Mouse (Mus musculus): ENCODE results near the gene Ankrd24. TPM values are rescaled to one million over a fixed set of nuclear protein-coding genes. Genes with fewer than 3 reads are reported as not detected.
"Not testable (repeated sequence)": the region's sequence is repeated elsewhere in the genome, so short reads cannot be mapped to it uniquely, and the experiment has no call there.

The Ankrd24 gene
- polyA plus RNA-seq, 3 experiments from 2014 or later: 0.72 to 1.3 (median 0.90) TPM

GRCm38 (mm10) chr10:81645391-81645790 lies 17.1 kb downstream of the Ankrd24 start:
- no peak for ATAC-seq

- ATAC-seq: no peak
Measured at GRCm38 (mm10) chr10:81646015-81646555, 17.7 kb downstream of the Ankrd24 start.

GRCm38 (mm10) chr10:81648803-81649775 lies 20.7 kb downstream of the Ankrd24 start, which contains the start of gene Gm10778:
Gene Gm10778 (plus strand): TSS chr10:81649059.
- peak; percentile 97 for ATAC-seq

GRCm38 (mm10) chr10:81655178-81655577 lies 26.8 kb downstream of the Ankrd24 start:
- ATAC-seq: no peak

- no peak for ATAC-seq
Measured at GRCm38 (mm10) chr10:81656174-81656573, 27.8 kb downstream of the Ankrd24 start.

- not testable (repeated sequence) for ATAC-seq
Measured at GRCm38 (mm10) chr10:81687114-81687513, 58.8 kb downstream of the Ankrd24 start.

Other genes starting within 250 kb of the Ankrd24 start
- gene Dohh, start 244.1 kb upstream of the Ankrd24 start, polyA plus RNA-seq (2017; shearing (Covaris generic)): 10 to 100 TPM in 2 of 3 experiments, 1 to 10 TPM in 1; 9.2 to 17.9 (median 10.9) TPM
- gene Gm48551, start 244.1 kb upstream of the Ankrd24 start, polyA plus RNA-seq (2017; shearing (Covaris generic)): 1 to 10 TPM in 2 of 3 experiments, under 1 TPM in 1; 0.60 to 1.9 (median 1.1) TPM
- gene Gm48552, start 239.5 kb upstream of the Ankrd24 start, polyA plus RNA-seq (2017; shearing (Covaris generic)): 1 to 10 TPM in 1 of 3 experiments, not detected in 2; 3.1 TPM
- gene Smim24, start 235.5 kb upstream of the Ankrd24 start, polyA plus RNA-seq (2017; shearing (Covaris generic)): 10 to 100 TPM in 1 of 3 experiments, 1 to 10 TPM in 2; 4.4 to 10.7 (median 9.8) TPM
- 10 to 100 TPM; 13.8 to 17.2 (median 15.0) TPM for gene Nfic, start 172.9 kb upstream of the Ankrd24 start, polyA plus RNA-seq (2017; shearing (Covaris generic))
- 1 to 10 TPM; 1.1 to 1.4 (median 1.2) TPM for gene Celf5, start 145.8 kb upstream of the Ankrd24 start, polyA plus RNA-seq (2017; shearing (Covaris generic))
- 10 to 100 TPM; 34.3 to 41.1 (median 36.9) TPM for gene Ncln, start 132.1 kb upstream of the Ankrd24 start, polyA plus RNA-seq (2017; shearing (Covaris generic))
- 10 to 100 TPM; 49.1 to 93.2 (median 50.3) TPM for gene S1pr4, start 128.4 kb upstream of the Ankrd24 start, polyA plus RNA-seq (2017; shearing (Covaris generic))
- 100 to 1,000 TPM in 1 of 3 experiments, 10 to 100 TPM in 2; 23.1 to 102 (median 24.3) TPM for gene Gna15, start 104.3 kb upstream of the Ankrd24 start, polyA plus RNA-seq (2017; shearing (Covaris generic))
- 10 to 100 TPM; 26.5 to 29.4 (median 28.7) TPM for gene Gna11, start 83.3 kb upstream of the Ankrd24 start, polyA plus RNA-seq (2017; shearing (Covaris generic))
- gene Aes, start 69.1 kb upstream of the Ankrd24 start, polyA plus RNA-seq (2017; shearing (Covaris generic)): 100 to 1,000 TPM in 2 of 3 experiments, 10 to 100 TPM in 1; 82.5 to 118 (median 109) TPM
- gene Tle2, start 54.0 kb upstream of the Ankrd24 start, polyA plus RNA-seq (2017; shearing (Covaris generic)): 1 to 10 TPM in 2 of 3 experiments, not detected in 1; 1.4 TPM
- 1 to 10 TPM in 2 of 3 experiments, under 1 TPM in 1; 0.99 to 1.9 (median 1.7) TPM for gene Tle6, start 27.5 kb upstream of the Ankrd24 start, polyA plus RNA-seq (2017; shearing (Covaris generic))
- 1 to 10 TPM in 2 of 3 experiments, under 1 TPM in 1; 0.69 to 5.2 (median 4.1) TPM for gene BC025920, start 22.3 kb upstream of the Ankrd24 start, polyA plus RNA-seq (2017; shearing (Covaris generic))
- gene Sirt6, start 743 bp upstream of the Ankrd24 start, polyA plus RNA-seq (2017; shearing (Covaris generic)): 10 to 100 TPM; 23.3 to 26.7 (median 24.3) TPM
- gene Gm10778, start 20.5 kb downstream of the Ankrd24 start, polyA plus RNA-seq (2017; shearing (Covaris generic)): 1 to 10 TPM; 5.2 to 9.4 (median 9.1) TPM
- gene Zfp433, start 76.3 kb downstream of the Ankrd24 start, polyA plus RNA-seq (2017; shearing (Covaris generic)): 10 to 100 TPM; 17.8 to 23.8 (median 18.4) TPM
- gene Gm3055, start 142.6 kb downstream of the Ankrd24 start, polyA plus RNA-seq (2017; shearing (Covaris generic)): 1 to 10 TPM; 6.9 to 9.1 (median 7.6) TPM
- gene Gm4767, start 183.6 kb downstream of the Ankrd24 start, polyA plus RNA-seq (2017; shearing (Covaris generic)): 1 to 10 TPM; 5.5 to 7.2 (median 6.0) TPM
- gene Gm32687, start 235.4 kb downstream of the Ankrd24 start, polyA plus RNA-seq (2017; shearing (Covaris generic)): 1 to 10 TPM; 1.3 to 9.8 (median 4.8) TPM